Mouse (Mus musculus): Measurements from ENCODE around the gene Cobll1. TPM values are rescaled to one million over a fixed set of nuclear protein-coding genes. Genes with fewer than 3 reads are reported as not detected.

Cobll1 gene
- polyA plus RNA-seq (2015; fragmentation: Nextera tagmentation; extraction: Ambion mirVana), result 3.5 and 4.5 TPM in 2 replicates

GRCm38 (mm10) chr2:65238964-65239570, at the start of gene Cobll1:
Cobll1 (minus strand) TSS chr2:65239403.

Other genes with a start within 250 kb of the Cobll1 start
- gene Grb14, start 214.4 kb downstream of the Cobll1 start, polyA plus RNA-seq (2015; fragmentation: Nextera tagmentation; extraction: Ambion mirVana), result 23.4 and 24.1 TPM in 2 replicates
- 1.0 and 1.3 TPM in 2 replicates for gene Slc38a11, start 124.6 kb upstream of the Cobll1 start, polyA plus RNA-seq (2015; fragmentation: Nextera tagmentation; extraction: Ambion mirVana)

Data from neural tube, postnatal 0 days (tissue).